Mouse (Mus musculus) urinary bladder, postnatal 14 days (tissue): ENCODE results near the gene 2410015M20Rik.
"Not testable (repeated sequence)": the region's sequence is repeated elsewhere in the genome, so short reads cannot be mapped to it uniquely, and the experiment has no call there.

Experiments
- DNase-seq: peaks from one replicate; pipeline ENCODE4 v3.0.0; 2021; ENCODE audit warnings: low spot score

2410015M20Rik gene

DNA sequence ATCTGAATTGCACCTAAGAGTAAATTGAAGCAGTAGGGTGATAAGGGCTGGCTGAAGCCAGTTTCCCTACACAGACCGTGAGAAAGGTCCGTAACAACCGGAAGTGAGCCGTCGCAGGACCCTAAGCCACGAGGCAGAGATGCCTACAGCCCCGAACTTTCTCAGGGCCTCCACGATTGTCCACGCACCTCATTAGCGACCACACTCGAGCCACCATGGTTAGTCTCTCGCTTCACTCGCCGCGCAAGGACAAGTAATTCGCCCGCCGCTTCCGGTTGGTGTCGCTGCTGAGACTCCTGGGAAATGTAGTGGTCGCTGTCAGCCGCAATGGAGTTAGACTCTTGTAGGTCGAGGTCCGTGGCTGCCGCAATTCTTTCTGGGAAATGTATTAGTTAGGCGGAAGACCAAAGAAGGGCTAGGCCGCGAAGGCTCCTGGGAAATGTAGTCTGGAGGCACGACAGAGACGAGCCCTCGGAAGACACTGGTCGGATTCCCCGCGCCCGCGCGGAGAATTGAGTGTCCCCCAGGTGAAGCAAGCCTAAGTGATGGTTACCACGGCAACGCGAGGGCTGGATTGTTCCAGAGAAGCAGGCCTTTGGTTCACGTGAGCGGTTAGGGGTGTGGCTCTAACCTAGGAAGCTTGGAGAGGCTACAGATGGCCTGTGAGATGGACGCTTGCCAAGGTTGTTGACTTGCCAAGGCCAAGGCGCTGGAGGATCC, at the start of gene 2410015M20Rik:
TSS of gene 2410015M20Rik (minus strand) at position 320 of the 720 bp plus-strand sequence.
- peak; percentile 95 for DNase-seq

DNA sequence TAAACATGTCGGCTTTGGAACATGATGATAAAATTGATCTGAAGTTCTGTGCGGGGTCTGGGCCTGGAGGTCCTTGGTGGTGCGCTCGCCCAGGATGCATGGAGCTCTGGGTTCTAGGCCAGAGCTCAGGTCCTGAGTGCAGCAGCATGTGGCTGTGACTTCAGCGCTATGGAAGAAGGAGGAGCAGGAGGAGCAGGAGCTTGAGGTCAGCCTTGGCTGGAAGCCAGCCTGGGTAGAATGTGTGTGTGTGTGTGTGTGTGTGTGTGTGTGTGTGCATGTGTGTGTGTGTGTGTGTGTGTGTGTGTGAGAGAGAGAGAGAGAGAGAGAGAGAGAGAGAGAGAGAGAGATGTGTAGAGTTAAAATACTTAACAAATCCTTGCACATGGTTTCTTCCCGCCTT, 46.6 kb upstream of the 2410015M20Rik start:
- DNase-seq = no peak

DNA sequence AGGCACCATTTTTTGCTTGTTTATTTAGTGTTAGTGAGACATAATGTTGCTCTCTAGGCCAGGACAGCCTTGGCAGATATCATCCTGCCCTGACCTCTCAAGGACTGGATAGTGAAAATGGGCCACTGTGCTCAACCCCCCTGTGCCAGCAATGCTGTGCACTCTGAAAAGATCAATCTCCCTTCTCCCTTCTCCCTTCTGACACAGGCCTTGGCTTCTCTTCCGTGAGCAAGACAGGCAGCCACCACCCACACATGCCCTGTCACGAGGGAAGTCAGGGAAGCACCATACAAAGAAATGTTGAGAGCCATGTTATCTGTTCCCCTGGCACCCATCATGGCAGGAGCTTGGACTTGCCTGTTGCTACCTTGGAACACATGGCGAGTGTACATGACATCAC, 45.7 kb upstream of the 2410015M20Rik start:
- no peak for DNase-seq

GRCm38 (mm10) chr17:56654771-56655170, 45.2 kb upstream of the 2410015M20Rik start:
- DNase-seq = no peak

DNA sequence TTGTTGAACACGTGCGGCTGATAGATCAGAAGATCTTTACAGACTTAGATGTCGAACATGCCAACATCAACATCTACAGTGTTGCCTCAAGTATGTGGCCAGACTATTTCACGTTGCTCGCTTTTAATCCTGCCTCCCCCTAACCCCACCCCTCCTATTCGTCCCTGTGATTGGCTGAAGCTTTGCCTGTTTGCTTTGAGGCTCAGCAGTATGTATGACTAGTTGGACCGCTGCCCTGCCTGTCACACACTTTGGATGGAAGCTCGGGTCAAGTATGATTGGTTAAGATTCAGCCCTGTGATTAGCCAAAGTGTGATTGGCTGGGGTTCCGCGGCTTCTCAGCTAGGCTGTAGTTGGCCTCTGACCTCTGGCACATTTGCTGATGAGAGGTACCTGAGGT, 42.2 kb upstream of the 2410015M20Rik start:
- peak; percentile 18 for DNase-seq

- no peak for DNase-seq
Measured at GRCm38 (mm10) chr17:56647546-56647945, 38.0 kb upstream of the 2410015M20Rik start.

GRCm38 (mm10) chr17:56643237-56643636, 33.7 kb upstream of the 2410015M20Rik start:
- no peak for DNase-seq

GRCm38 (mm10) chr17:56634023-56634422, 24.5 kb upstream of the 2410015M20Rik start:
- DNase-seq = no peak

DNA sequence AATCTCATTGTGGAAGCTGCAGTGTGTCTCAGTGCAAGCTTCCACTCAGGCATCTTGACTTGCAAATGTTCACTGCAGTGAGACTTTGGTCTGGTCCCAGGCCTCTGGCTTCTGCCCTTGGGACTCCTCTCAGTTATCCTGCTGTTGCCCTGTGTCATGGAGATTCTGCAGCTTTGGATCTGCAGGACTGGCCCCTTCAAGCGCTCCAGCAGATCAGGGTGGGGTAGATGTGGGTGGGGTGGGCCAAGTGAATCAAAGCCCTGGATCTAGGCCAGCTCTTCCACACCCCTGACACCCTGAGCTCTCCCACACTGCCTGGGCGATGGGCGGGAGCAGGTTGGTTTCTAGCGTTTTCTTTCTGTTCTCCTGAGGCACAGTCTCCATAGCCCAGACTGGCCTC, 22.2 kb upstream of the 2410015M20Rik start:
- no peak for DNase-seq

DNA sequence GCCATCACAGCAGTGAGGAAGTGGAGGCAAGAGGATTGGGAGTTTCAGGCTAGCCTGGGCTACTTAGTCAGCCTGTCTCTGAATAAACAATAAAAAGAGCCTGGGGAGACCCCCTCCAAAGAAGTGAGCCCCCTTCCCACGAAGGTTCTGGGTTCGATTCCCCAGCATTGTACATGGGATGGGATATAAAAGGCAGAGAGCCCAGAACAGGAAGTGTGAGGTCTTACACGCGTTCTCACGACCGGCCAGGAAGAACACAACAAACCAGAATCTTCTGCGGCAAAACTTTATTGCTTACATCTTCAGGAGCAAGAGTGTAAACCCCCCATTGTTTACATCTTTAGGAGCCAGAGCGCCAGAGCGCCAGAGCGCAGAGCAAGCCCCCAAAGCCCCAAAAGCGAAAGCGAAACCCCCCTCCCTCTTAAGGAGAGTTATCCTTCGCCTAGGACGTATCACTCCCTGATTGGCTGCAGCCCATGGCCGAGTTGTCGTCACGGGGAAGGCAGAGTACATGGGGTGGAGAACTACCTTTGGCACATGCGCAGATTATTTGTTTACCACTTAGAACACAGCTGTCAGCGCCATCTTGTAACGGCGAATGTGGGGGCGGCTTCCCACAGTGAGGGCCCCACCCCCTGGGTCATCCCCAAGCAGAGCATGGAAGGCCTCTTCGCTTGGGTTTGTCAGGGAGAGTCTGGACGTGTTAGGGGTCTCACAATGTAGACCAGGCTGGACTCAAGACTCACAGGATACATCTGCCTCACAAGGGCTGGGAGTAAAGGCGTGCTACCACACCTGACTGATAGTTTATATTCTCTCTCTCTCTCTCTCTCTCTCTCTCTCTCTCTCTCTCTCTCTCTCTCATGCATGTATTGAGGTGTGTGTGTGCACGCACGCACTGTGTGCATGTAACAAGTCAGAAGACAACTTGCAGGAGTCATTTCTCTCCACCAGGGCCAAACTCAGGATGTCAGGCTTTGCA, 20.5 kb upstream of the 2410015M20Rik start:
- DNase-seq = not testable (repeated sequence)

GRCm38 (mm10) chr17:56627530-56628277, 18.1 kb upstream of the 2410015M20Rik start, which contains the start of gene Catsperd:
Gene Catsperd (plus strand): TSS chr17:56628143.
- peak; percentile 59 for DNase-seq

GRCm38 (mm10) chr17:56626754-56627470, 17.3 kb upstream of the 2410015M20Rik start, which contains the start of gene Lonp1:
Gene Lonp1 (minus strand): TSS chr17:56626887.
- DNase-seq = peak; percentile 98

GRCm38 (mm10) chr17:56626260-56626659, 16.7 kb upstream of the 2410015M20Rik start:
- DNase-seq = no peak

DNA sequence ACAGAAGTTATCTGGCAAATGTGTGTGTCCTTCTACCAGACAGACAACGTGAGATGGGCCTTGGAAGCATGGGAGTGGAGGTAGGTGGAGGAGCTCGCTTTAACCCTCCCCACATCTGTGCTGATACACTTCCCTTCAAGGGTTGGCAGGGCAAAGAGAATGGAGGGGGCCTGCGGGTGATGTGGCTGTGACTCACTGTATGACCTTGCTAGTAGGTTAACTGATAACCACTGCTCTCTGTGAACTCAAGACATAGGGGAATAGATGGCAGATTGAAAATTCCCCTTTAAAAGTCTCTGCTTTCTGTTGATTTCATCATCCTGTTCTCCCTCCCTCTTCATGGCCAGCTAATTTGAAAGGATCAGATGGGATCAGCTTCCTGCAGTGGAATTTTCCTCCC, 15.9 kb upstream of the 2410015M20Rik start:
- DNase-seq = no peak

- no peak for DNase-seq
Measured at GRCm38 (mm10) chr17:56617628-56618027, 8.1 kb upstream of the 2410015M20Rik start.

- DNase-seq = no peak
Measured at GRCm38 (mm10) chr17:56616725-56617124, 7.2 kb upstream of the 2410015M20Rik start.

DNA sequence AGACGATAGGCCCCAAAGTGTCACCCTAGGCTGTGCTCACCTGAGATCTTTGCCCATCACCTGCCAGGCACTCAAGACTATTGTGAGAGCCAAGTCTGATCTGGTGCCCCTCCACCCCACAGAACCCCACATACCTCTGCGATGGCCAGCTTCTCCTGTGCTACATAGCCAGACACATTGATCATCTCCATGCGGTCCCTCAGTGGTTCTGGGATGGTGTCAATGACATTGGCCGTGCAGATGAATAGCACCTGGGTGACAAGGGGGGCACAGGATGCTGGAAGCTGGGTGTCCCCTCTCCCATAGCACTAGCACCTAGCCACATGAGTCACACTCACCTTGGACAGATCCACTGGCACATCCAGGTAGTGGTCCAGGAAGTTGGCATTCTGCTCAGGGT, 6.2 kb upstream of the 2410015M20Rik start:
- DNase-seq = no peak

DNA sequence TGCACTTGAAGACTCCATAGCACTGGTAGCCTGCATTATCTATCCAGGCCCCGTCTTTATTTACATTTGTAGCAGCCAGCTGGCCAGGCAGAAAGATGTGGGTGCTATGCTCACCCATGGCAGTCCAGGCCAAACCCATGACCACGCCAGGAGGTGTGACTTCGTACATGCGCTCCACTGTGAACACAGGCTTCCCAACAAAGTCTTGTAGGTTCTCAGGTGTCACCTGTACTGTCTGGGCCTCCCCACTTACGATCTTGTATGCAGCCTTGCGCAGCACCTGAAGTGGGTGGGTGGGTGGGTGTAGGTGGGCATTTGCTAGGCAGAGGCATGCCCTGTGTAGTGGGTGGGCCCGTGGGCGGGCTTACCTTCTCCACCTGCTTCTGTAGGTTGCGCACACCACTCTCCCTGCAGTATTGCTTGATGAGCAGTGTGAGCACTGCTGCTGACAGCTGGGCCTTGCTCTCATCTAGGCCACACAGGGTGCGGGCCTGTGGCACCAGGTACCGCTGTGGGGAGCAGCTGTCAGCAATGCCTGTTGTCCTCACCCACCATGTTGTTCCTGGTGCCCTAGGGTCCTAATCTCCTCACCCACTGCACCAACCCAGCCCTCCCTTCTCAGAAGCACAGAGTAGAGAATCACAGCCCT, 5.7 kb upstream of the 2410015M20Rik start:
- no peak for DNase-seq

DNA sequence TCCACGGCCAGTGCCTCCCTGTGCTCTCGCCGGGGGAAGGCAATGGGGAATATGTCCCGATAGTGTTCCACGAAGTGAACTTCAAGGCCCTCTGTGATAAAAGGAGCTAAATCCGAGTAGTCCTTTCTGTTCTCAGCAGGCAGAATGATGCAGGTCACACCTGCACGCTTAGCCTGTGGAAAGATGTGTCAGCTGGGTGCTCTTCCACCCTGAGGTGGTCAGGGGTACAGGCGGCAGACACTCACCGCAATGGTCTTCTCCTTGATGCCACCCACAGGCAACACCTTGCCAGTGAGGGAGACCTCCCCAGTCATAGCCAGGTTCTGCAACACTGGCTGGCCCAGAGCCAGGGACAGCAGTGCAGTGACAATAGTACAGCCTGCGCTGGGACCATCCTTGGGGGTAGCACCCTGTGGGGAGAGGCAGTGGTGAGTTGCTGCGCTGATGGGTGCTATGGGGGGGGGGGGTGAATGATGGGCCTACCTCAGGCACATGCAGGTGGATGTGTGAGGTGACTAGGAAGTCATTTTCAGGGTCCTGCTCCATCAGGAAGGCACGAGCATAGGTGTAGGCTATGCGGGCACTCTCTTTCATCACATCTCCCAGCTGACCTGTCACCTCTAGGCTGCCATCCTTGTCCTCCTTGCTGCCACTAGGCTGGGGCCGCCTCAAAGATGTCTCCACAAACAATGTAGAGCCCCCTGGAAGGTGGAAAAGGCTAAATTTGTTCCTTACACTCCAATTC, 5.0 kb upstream of the 2410015M20Rik start:
- no peak for DNase-seq

DNA sequence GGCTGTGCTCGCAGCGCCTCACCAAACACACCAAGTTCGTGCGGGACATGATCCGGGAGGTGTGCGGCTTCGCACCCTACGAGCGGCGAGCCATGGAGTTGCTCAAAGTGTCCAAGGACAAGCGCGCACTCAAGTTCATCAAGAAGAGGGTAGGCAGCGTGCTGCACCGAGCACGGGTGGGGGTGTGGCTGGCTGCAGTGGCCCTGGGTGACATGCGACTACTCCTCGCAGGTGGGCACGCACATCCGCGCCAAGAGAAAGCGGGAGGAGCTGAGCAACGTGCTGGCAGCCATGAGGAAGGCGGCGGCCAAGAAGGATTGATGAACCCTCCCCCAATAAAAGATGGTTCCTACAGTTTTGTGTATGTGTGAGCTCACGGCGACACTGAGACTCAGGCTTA, 4.3 kb upstream of the 2410015M20Rik start:
- not testable (repeated sequence) for DNase-seq
